Mouse (Mus musculus) forebrain, embryonic 14.5 days (tissue): ENCODE results near the gene Twsg1. TPM values are rescaled to one million over a fixed set of nuclear protein-coding genes. Genes with fewer than 3 reads are reported as not detected.
"Not testable (repeated sequence)": the region's sequence is repeated elsewhere in the genome, so short reads cannot be mapped to it uniquely, and the experiment has no call there.

Experiments
- ATAC-seq: fragments of 200-750 bp; cut with Nextera tagmentation; 2 replicates; pipeline ENCODE4 v1.8.0; 2017; ENCODE audit warnings: mild to moderate bottlenecking, moderate library complexity
- DNase-seq: peaks from one replicate; pipeline ENCODE4 v3.0.0-alpha.2; 2015; ENCODE audit warnings: low spot score
- H3K27ac ChIP-seq: fragments of 300-500 bp; sonication (generic); 2 replicates; pipeline ENCODE4 v1.5.1; 2014; ENCODE audit warnings: low read depth, mild to moderate bottlenecking, control low read depth, low read length, moderate library complexity
- H3K27me3 ChIP-seq: fragments of 300-500 bp; sonication (generic); replicated peaks from 2 replicates; pipeline ENCODE4 v1.6.1; 2014; ENCODE audit warnings: low read length, control low read depth, mixed read lengths; ENCODE audit not compliant: control insufficient read depth, insufficient read depth
- H3K36me3 ChIP-seq: fragments of 300-500 bp; sonication (generic); 2 replicates; pipeline ENCODE4 v1.6.1; 2014; ENCODE audit warnings: low read length, control low read depth; ENCODE audit not compliant: control insufficient read depth, insufficient read depth
- H3K4me1 ChIP-seq: fragments of 300-500 bp; sonication (generic); 2 replicates; pipeline ENCODE4 v1.6.1; 2014; ENCODE audit warnings: antibody characterized with exemption, low read length, control low read depth; ENCODE audit not compliant: control insufficient read depth, insufficient read depth
- H3K4me2 ChIP-seq: fragments of 300-500 bp; sonication (generic); 2 replicates; pipeline ENCODE4 v1.6.1; 2014; ENCODE audit warnings: mild to moderate bottlenecking, control low read depth, low read length
- H3K4me3 ChIP-seq: fragments of 300-500 bp; sonication (generic); 2 replicates; pipeline ENCODE4 v1.5.1; 2014; ENCODE audit warnings: low read depth, low read length, control low read depth
- H3K9ac ChIP-seq: fragments of 300-500 bp; sonication (generic); 2 replicates; pipeline ENCODE4 v1.6.1; 2014; ENCODE audit warnings: mild to moderate bottlenecking, low read length, control low read depth, moderate library complexity
- H3K9me3 ChIP-seq: fragments of 300-500 bp; sonication (generic); replicated peaks from 2 replicates; pipeline ENCODE4 v1.6.1; 2016; ENCODE audit warnings: low read length, control low read depth, mixed read lengths; ENCODE audit not compliant: control insufficient read depth
- WGBS: fragments of 180-500 bp; shearing (Covaris S2); extraction: QIAGEN DNeasy Blood & Tissue Kit; methylation state at CpG from one replicate; pipeline ENCODE4 v1.1.7; 2014; 5-methylcytosine and 5-hydroxymethylcytosine counted together
- polyA plus RNA-seq: library from polyadenylated mRNA; unstranded; fragments of >200 nt; fragmentation: Nextera tagmentation; extraction: Ambion mirVana; gene quantifications from 2 replicates; pipeline ENCODE4 v1.2.1, GENCODE M21; 2014

The Twsg1 gene
- 81.4 and 83.1 TPM in 2 replicates for polyA plus RNA-seq

GRCm38 (mm10) chr17:65950622-65951404 lies at the start of gene Twsg1:
TSS of gene Twsg1 (minus strand) at chr17:65951226.
- ATAC-seq: peak; percentile 98
- DNase-seq: peak; percentile 91
- Histone ChIP-seq H3K4me3 (peak within 1 kb of the TSS; percentile 93), H3K9me3 (no peaks in the 10 kb centered on the region), H3K27me3 (no peaks in the 10 kb centered on the region), H3K27ac (peak within 1 kb of the TSS; percentile 88), H3K9ac (peak within 1 kb of the TSS; percentile 97), H3K4me2 (peak within 1 kb of the TSS; percentile 60), H3K36me3 (peaks cover 23% of the 10 kb centered on the region; the same call in 1 of the 2 replicates), H3K4me1 (peaks cover 2% of the 10 kb centered on the region; the same call in 1 of the 2 replicates)
- under 1% methylated on average over 56 of the region's 87 CpGs for WGBS

DNA sequence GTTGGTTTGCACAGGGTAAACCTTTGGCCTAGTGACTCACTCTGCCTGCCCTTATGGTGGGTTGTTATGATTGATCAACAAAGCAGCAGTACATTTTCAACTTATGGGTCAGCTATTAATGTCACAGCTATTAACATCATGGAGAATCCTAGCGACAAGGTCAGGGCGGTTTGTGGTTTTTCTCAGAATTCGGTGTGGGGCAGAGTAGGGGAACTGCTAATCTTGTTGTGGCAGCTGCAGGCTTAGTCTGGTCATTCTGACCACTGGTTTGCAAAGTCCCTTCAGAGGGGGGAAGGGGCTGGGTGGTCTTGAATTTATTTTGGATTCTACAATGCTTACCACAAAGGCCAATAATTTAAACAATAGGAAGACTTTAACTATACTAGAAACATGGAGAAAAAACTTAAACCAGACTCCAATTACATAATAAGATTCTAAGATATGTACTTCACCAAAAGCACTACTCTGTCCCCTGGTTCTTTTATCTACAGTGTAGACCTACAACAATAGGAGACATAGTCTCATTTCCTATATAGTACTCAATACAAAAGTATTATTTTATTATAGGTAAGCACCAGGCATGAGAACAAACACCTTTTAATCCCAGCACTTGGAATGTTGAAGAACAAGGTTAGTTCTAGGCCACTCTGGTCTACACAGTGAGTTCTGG lies 37.3 kb upstream of the Twsg1 start:
- Histone ChIP-seq H3K9me3 (no peaks in the 10 kb centered on the region), H3K27me3 (no peaks in the 10 kb centered on the region), H3K36me3 (peaks cover 17% of the 10 kb centered on the region; the same call in 1 of the 2 replicates), H3K4me2 (no peak overlapping the region), H3K4me3 (no peak overlapping the region), H3K27ac (no peak overlapping the region), H3K4me1 (no peaks in the 10 kb centered on the region), H3K9ac (no peak overlapping the region)
- WGBS: 93% methylated on average over 3 of the region's 3 CpGs
- DNase-seq (no peak), ATAC-seq (no peak)

GRCm38 (mm10) chr17:65976720-65977119 lies 25.7 kb upstream of the Twsg1 start:
- H3K27me3 ChIP-seq, H3K4me1 ChIP-seq, ATAC-seq, H3K9ac ChIP-seq, H3K4me2 ChIP-seq, H3K27ac ChIP-seq, H3K9me3 ChIP-seq, DNase-seq, H3K4me3 ChIP-seq: not testable (repeated sequence)
- peaks cover 11% of the 10 kb centered on the region; the same call in 1 of the 2 replicates for H3K36me3 ChIP-seq

GRCm38 (mm10) chr17:65967751-65968150 lies 16.7 kb upstream of the Twsg1 start:
- no peak for ATAC-seq
- WGBS: 62% methylated on average over 11 of the region's 11 CpGs

DNA sequence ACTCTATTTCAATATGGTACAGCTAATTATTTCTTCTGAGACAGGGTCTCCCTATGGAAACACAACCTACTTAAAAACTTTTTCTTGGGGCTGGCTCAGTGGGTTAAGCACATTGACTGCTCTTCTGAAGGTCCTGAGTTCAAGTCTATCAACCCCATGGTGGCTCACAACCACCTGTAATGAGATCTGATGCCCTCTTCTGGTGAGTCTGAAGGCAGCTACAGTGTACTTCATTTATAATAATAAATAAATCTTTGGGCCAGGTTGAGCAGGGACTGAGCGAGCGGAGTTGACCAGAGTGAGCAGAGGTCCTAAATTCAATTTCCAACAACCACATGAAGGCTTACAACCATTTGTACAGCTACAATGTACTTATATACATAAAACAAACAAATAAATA lies 11.2 kb upstream of the Twsg1 start:
- DNase-seq: no peak
- Histone ChIP-seq H3K27me3 (no peaks in the 10 kb centered on the region), H3K36me3 (no peaks in the 10 kb centered on the region), H3K27ac (no peak overlapping the region), H3K4me2 (no peak overlapping the region), H3K4me3 (no peak overlapping the region), H3K9ac (no peak overlapping the region), H3K9me3 (no peaks in the 10 kb centered on the region), H3K4me1 (0 out of 2 replicates have a peak, but pooled peaks cover 2% of the 10 kb centered on the region)
- ATAC-seq: no peak
- WGBS: 97% methylated on average over 2 of the region's 2 CpGs

More at GRCm38 (mm10) chr17:65967751-65968150, 16.7 kb upstream of the Twsg1 start:
- H3K9ac ChIP-seq: no peak overlapping the region
- no peak overlapping the region for H3K4me2 ChIP-seq
- no peak overlapping the region for H3K4me3 ChIP-seq
- no peaks in the 10 kb centered on the region for H3K27me3 ChIP-seq
- DNase-seq: no peak
- H3K27ac ChIP-seq: no peak overlapping the region
- H3K4me1 ChIP-seq: no peaks in the 10 kb centered on the region
- H3K9me3 ChIP-seq: no peaks in the 10 kb centered on the region
- no peaks in the 10 kb centered on the region; the same call in 1 of the 2 replicates for H3K36me3 ChIP-seq

DNA sequence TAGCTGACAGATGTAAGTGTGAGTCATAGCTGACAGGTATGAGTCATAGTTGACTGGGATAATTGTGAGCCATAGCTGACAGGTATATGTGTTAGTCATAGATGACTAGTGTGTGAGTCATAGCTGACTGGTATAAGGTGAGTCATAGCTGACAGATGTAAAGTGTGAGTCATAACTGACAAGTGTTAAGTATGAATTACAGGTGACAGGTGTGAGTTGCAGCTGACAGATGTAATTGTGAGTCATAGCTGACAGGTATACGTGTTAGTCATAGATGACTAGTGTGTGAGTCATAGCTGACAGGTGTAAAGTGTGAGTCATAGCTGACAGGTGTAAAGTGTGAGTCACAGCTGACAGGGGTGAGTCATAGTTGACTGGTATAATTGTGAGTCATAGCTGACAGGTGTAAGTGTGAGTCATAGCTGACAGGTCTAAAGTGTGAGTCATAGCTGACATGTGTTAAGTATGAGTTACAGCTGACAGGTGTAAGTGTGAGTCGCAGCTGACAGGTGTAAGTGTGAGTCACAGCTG lies 10.6 kb upstream of the Twsg1 start:
- no peak overlapping the region for H3K9ac ChIP-seq
- 89% methylated on average over 2 of the region's 2 CpGs for WGBS
- no peak overlapping the region for H3K4me2 ChIP-seq
- H3K9me3 ChIP-seq: no peaks in the 10 kb centered on the region
- ATAC-seq (peak; percentile 18; the same call in 1 of the 2 replicates), DNase-seq (no peak)
- no peaks in the 10 kb centered on the region for H3K27me3 ChIP-seq
- no peak overlapping the region for H3K27ac ChIP-seq
- no peak overlapping the region for H3K4me3 ChIP-seq
- H3K4me1 ChIP-seq: 0 out of 2 replicates have a peak, but pooled peaks cover 2% of the 10 kb centered on the region
- H3K36me3 ChIP-seq: no peaks in the 10 kb centered on the region

GRCm38 (mm10) chr17:65959011-65959410 lies 8.0 kb upstream of the Twsg1 start:
- Histone ChIP-seq H3K9ac (no peak overlapping the region), H3K4me3 (no peak overlapping the region), H3K4me1 (0 out of 2 replicates have a peak, but pooled peaks cover 2% of the 10 kb centered on the region), H3K4me2 (no peak overlapping the region), H3K9me3 (no peaks in the 10 kb centered on the region), H3K27ac (no peak overlapping the region), H3K27me3 (no peaks in the 10 kb centered on the region), H3K36me3 (no peaks in the 10 kb centered on the region)
- WGBS: 88% methylated on average over 3 of the region's 3 CpGs
- no peak for DNase-seq
- no peak for ATAC-seq

GRCm38 (mm10) chr17:65958366-65958765 lies 7.3 kb upstream of the Twsg1 start:
- no peaks in the 10 kb centered on the region for H3K27me3 ChIP-seq
- no peak overlapping the region for H3K4me2 ChIP-seq
- DNase-seq (no peak), ATAC-seq (no peak)
- H3K36me3 ChIP-seq: no peaks in the 10 kb centered on the region
- H3K4me3 ChIP-seq: no peak overlapping the region
- H3K9ac ChIP-seq: no peak overlapping the region
- H3K4me1 ChIP-seq: 0 out of 2 replicates have a peak, but pooled peaks cover 2% of the 10 kb centered on the region
- WGBS: 89% methylated on average over 1 of the region's 1 CpGs
- no peak overlapping the region for H3K27ac ChIP-seq
- no peaks in the 10 kb centered on the region for H3K9me3 ChIP-seq
